Mouse (Mus musculus): ENCODE results near the gene Fancf. TPM values are rescaled to one million over a fixed set of nuclear protein-coding genes. Genes with fewer than 3 reads are reported as not detected.

Fancf gene
- total RNA-seq (2015), result 7.5 and 8.9 TPM in 2 replicates
- total RNA-seq (2017), result 4.1 and 6.3 TPM in 2 replicates

- peak; percentile 96 for ATAC-seq (ENCODE audit: poor library complexity, severe bottlenecking)
Observed at GRCm38 (mm10) chr7:51862097-51862492, at the start of gene Fancf. Fancf (minus strand) TSS chr7:51862267.

- ATAC-seq (ENCODE audit: poor library complexity, severe bottlenecking), result no peak
Observed at GRCm38 (mm10) chr7:51899066-51899465, 37.0 kb upstream of the Fancf start.

- no peak for ATAC-seq (ENCODE audit: poor library complexity, severe bottlenecking)
Observed at GRCm38 (mm10) chr7:51894939-51895338, 32.9 kb upstream of the Fancf start.

GRCm38 (mm10) chr7:51894133-51894801 lies 32.2 kb upstream of the Fancf start:
- ATAC-seq (ENCODE audit: poor library complexity, severe bottlenecking), result no peak

GRCm38 (mm10) chr7:51893008-51893407 lies 30.9 kb upstream of the Fancf start:
- ATAC-seq (ENCODE audit: poor library complexity, severe bottlenecking), result no peak

- ATAC-seq (ENCODE audit: poor library complexity, severe bottlenecking), result no peak
Observed at GRCm38 (mm10) chr7:51892224-51892965, 30.3 kb upstream of the Fancf start.

GRCm38 (mm10) chr7:51889601-51890000 lies 27.5 kb upstream of the Fancf start:
- ATAC-seq (ENCODE audit: poor library complexity, severe bottlenecking), result no peak

- ATAC-seq (ENCODE audit: poor library complexity, severe bottlenecking), result peak; percentile 49; the same call in 1 of the 2 replicates
Observed at GRCm38 (mm10) chr7:51887678-51888567, 25.9 kb upstream of the Fancf start.

- no peak for ATAC-seq (ENCODE audit: poor library complexity, severe bottlenecking)
Observed at GRCm38 (mm10) chr7:51885345-51885744, 23.3 kb upstream of the Fancf start.

- ATAC-seq (ENCODE audit: poor library complexity, severe bottlenecking), result no peak
Observed at GRCm38 (mm10) chr7:51880121-51880520, 18.1 kb upstream of the Fancf start.

- peak; percentile 96 for ATAC-seq (ENCODE audit: poor library complexity, severe bottlenecking)
Observed at GRCm38 (mm10) chr7:51879136-51879723, 17.2 kb upstream of the Fancf start.

- ATAC-seq (ENCODE audit: poor library complexity, severe bottlenecking), result no peak; the same call in 1 of the 2 replicates
Observed at GRCm38 (mm10) chr7:51878730-51879129, 16.7 kb upstream of the Fancf start.

- no peak for ATAC-seq (ENCODE audit: poor library complexity, severe bottlenecking)
Observed at GRCm38 (mm10) chr7:51876316-51876715, 14.2 kb upstream of the Fancf start.

- no peak for ATAC-seq (ENCODE audit: poor library complexity, severe bottlenecking)
Observed at GRCm38 (mm10) chr7:51872597-51872996, 10.5 kb upstream of the Fancf start.

GRCm38 (mm10) chr7:51872041-51872440 lies 10.0 kb upstream of the Fancf start:
- no peak for ATAC-seq (ENCODE audit: poor library complexity, severe bottlenecking)

- no peak for ATAC-seq (ENCODE audit: poor library complexity, severe bottlenecking)
Observed at GRCm38 (mm10) chr7:51867983-51868382, 5.9 kb upstream of the Fancf start.

- ATAC-seq (ENCODE audit: poor library complexity, severe bottlenecking), result no peak
Observed at GRCm38 (mm10) chr7:51865336-51865735, 3.3 kb upstream of the Fancf start.

- no peak for ATAC-seq (ENCODE audit: poor library complexity, severe bottlenecking)
Observed at GRCm38 (mm10) chr7:51862842-51863241, 775 bp upstream of the Fancf start.

- peak; percentile 75 for ATAC-seq (ENCODE audit: poor library complexity, severe bottlenecking)
Observed at GRCm38 (mm10) chr7:51861250-51862096, 594 bp downstream of the Fancf start, which contains the start of gene Gas2. Gas2 (plus strand) TSS chr7:51862015.
